Mouse (Mus musculus) right cerebral cortex, postnatal 36 days (tissue): ENCODE results near the gene Trim33.

ENCODE experiments used
- DNase-seq, 2 experiments: peaks; one replicate each; pipeline ENCODE4 v3.0.0; 2022; ENCODE audit warnings: low spot score in 2 of 2, mixed read lengths in 1 of 2

Trim33 gene

GRCm38 (mm10) chr3:103397523-103397922, 118.4 kb downstream of the Trim33 start:
- no peak for DNase-seq

DNA sequence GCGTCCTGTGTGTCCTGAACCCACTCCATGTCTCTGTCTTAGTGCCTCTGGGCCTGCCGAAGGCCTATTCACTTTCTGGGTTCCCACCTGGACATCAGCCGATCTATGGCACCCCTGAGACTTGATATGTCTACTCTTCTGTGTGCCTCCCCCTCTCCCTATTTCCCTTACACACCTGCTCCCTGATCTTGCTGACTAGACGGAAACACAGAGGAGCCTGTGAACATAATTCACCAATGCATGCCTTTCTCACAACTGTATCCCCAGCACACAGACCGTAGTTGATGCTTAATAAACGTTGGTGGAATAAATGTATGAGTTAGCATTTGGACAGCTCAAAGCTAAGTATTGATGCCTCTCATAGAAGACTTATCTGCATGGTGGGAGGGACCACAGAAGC, 121.7 kb downstream of the Trim33 start:
- DNase-seq, result no peak

DNA sequence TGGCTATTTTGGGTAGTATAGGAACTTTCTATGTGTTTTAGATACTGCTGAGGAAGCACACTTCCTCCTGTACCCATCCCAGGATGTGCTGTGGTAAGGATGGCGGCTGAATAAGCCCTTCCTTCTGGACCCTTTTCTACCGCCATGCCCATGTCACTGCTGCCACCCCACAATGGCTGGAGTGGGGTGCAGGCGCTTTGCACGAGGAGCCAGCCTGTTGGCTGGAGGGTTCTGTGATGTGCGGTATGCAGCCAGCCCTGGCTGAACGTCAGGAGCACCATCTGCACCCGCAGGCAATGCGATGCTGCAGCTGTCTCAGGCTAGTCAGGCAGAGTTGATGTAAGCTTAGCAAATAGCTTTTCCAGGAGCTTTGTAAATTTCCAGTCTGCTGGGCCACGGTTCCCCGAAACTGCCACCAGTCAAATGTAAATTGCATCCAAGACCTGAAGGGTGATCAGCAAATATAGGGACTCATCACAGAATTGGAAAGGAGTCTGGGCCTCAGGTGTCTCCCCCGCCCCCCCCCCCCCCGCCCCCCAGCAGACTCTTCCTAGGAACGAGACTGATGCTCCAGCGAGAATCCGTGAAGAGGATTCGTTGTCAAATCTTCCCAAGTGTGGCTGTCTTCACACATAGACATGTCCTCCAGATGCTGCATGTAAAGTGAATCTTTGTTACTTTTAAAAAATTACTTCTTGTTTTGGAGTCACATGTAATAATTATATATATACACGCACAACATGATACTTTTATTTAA, 122.4 kb downstream of the Trim33 start:
- DNase-seq, result peak; percentile 74 to 83

DNA sequence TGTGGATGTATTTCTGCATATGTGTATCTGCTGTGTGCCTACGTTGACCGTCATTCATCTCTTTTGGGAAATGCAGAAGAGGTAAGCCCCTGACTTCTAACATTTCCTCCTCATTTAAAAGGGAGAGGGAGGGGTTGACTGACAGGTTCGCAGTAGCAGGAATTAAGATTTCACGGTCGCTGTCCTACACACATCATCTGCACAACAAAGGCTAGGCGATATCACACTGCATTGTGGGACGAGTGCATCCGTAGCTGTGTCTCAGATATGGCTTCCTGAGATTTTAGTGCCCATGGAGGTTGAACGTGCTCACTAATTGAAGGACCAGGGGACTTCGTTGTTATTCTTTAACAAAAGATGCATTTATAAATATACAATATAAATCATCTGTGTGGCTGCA, 123.1 kb downstream of the Trim33 start:
- no peak for DNase-seq

DNA sequence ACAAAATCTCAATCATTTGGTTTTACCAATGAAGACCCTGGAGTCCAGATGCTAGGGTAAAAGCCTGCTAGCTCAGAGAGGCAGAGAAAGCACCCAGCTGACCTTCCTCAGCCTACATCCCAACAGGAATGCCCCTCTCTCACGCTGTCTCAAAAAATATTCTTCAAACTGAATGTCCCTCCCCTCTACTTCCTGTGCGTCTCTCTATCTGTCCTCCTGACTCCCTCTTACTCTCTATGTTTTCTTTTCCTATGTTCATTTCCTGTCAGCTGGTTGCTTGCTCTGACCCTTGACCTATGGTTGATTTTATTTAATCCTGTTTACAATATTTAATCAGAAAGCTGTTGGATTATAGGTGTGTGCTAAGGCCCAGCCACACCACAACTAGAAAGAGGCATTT, 126.0 kb downstream of the Trim33 start:
- DNase-seq, result no peak

GRCm38 (mm10) chr3:103405871-103406765, 127.0 kb downstream of the Trim33 start:
- no peak for DNase-seq
